Mouse (Mus musculus) kidney, adult 9 months (tissue): ENCODE measurements around the gene Prkci.

ENCODE experiments used
- DNase-seq: peaks from one replicate; pipeline ENCODE4 v3.0.0; 2022

The Prkci gene

GRCm38 (mm10) chr3:30995283-30995898 lies at the start of gene Prkci:
TSS of gene Prkci (plus strand) at chr3:30995747.
- DNase-seq, result peak; percentile 96

- DNase-seq, result peak; percentile 50
Observed at GRCm38 (mm10) chr3:30951652-30952051, 43.9 kb upstream of the Prkci start.

DNA sequence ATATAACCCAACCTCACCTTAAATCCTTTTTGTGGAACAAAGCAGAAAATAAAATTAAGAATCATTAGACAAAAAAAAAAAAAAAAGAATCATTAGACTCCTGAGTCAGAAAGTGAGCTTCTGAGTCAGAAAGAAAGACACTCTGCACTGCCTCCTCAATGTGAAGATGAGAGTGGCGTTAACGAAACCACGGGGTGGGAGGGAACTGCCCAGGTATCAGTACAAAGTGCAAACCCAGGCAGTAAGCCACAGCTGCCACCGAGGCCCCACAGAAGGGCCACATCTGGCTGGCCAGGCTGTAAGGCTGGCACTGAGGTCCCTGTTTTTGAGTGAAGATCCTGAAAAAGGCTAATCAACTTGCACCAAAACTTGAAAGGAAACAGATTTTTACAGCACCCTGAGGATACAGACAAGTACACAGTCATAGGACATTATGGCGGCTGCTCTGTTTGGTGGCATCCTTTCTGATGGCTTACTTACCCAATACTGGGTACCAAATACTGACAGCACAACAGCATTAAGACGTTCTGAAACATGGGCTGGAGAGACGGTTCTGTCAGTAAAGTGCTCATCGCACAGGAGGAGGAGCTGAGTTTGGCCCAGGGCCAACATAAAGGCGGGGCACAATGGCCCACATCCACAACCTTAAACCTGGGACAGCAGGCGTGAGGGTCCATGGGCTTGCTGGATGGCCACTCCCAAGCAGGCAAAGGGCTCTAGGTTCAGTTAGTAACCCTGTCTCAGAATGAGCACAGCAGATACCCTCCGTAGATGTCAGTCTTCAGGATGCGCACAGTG lies 43.1 kb upstream of the Prkci start:
- no peak for DNase-seq

DNA sequence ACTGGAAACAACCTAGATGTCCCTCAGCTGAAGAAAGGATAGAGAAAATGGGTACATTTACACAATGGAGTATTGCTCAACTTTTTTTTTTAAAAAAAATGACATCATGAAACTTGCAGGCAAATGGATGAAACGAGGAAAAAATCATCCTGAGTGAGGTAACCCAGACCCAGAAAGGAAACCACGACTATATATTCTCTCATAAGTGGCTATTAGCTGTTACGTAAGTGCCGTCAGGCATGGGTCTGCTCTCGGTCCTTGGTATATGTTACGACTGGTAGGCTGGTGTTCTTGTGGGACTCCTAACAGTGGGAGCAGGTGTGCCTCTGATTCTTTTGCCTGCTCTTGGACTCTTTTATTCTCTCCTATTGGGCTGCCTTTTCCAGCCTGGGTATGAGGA lies 39.2 kb upstream of the Prkci start:
- DNase-seq, result no peak

DNA sequence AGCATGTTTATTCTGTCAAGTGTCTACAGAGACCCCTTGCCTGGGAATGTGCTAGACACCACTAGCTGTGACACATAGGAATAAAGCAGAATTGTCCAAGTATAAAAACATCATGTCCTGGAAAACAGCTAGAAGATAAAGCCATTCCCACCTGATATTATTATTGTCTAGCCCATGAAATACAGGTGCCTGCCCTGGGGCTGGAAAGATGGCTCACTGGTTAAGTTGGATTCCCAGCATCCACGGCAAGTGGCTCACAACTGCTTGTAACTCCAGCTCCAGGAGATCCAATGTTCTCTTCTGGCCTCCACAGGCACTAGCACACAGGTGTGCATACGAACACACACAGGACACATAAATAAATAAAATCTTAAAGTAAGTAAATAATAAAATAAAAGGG lies 36.8 kb upstream of the Prkci start:
- no peak for DNase-seq

DNA sequence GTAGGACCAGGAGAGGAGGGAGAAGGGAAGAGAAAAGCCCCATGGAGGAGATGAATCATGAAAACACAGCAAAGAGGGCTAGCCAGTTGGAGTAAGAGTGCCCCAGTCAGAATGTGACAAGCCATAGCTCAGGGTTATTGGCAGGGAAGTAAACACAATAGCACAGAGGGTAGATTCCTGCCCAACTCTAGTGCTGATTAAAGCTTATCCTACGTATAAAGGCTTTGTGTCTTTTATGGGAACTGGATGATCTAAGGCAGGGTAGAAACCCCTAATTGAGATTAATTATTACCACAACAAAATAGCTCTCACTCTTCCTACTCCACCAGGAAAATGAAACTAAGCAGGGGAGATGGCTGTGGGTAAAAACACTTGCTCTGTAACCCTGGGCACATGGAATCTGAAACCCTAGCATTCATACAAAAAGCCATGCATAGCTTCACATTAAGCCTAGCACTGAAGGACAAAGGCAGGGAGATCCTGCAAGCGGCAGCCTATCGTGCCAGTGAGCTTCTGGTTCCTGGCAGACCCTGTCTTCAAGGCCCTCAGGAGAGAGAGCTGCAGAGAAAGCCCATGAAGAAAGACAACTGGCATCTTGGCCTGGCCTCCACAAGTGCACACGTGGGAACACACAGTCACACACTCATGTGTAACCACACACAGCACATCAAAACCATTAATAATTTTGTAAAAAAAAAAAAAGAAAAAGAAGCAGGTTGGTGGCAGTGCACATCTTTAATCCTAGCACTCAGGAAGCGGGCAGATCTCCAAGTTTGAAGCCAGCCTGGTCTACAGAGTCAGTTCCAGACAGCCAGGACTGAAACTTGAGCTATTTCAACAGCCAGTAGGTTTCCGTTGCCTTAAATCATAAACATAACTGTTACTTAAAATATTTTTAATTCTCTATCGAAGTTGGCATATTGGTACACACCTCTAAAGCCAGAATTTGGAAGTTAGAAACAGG lies 35.4 kb upstream of the Prkci start:
- DNase-seq, result no peak

- DNase-seq, result no peak
Observed at GRCm38 (mm10) chr3:30963100-30963499, 32.4 kb upstream of the Prkci start.

- no peak for DNase-seq
Observed at GRCm38 (mm10) chr3:30964216-30964615, 31.3 kb upstream of the Prkci start.

- no peak for DNase-seq
Observed at GRCm38 (mm10) chr3:30965644-30966043, 29.9 kb upstream of the Prkci start.

DNA sequence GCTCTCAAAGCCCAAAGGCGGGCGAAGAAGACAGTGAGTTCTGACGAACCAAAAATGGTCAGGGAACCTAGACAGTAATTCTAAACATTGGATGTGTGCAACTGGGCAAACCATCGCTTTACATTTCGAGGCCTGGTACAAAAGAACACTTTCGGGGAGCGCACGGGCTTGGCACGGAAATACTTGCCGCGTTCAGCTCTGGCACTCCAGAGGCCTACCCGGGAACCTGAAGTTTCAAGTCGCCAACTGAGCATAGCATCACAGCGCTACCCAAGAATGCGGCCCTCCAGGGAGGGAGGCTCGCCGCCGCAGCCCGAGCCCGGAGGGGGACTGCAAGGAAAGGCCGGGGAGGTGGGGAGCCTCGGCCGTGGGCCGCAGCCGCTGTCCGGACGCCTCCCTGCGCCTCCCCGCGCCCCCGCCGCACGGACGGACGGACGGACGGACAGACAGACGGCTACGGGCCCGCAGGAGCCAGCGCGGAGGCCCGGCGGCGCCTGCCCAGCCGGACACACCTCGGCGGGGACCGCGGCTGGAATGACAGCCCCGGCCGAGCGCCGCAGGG lies 26.9 kb upstream of the Prkci start:
- peak; percentile 50 for DNase-seq

DNA sequence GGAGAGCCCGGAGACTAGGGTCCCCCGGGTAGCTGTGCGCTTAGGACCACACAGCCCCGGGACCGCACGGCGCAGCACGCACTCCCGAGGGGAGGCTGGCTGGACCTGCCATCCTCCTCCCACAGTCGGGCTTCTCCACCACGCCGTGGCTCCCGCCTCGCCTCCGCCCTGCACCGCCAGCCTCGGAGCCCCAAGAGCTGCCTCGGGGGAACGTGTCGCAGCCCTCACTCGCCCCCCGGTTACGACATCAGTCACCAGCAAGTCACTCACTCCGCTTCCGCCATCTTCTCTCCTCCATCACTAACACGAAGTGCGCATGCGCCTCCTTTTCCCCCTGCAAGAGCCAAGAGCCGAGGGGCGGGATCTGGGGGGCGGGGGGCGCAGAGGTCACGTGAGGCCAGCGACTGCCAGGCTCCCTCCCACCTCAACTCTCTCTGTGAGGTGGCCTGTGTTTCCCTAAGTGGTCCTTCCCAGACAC lies 26.4 kb upstream of the Prkci start, which contains the start of gene Phc3:
Gene Phc3 (minus strand): TSS at position 312 of the 478 bp plus-strand sequence.
- DNase-seq, result peak; percentile 93

DNA sequence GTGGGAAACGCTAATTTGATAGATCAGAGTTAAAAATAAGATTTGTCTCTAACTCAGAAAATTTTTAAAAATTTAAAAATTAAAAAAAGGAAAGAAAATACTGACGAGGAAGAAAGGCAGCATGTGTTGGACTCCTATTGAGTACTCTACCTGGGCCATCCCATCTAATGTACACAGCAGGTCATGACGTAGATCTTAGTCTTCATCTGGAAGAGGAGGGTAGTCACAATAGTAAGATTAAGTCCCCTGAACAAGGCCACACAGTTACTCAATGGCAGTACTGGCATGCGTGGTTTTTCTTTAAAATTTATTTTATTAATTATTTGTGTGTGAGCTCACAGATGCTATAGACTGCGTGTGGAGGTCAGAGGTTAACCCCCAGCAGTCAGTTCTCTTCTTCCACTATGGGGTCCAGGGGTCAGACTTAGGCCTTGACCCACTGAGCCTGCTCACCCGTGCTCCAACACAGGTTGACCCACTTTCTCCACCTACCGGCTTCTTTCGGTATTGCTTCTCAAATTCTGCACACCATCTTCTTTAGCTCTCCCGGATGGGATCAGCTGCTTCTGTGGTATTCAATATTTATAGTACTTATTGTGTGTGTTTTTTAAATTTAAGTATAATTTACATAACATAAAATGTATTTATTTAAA lies 20.3 kb upstream of the Prkci start:
- DNase-seq, result peak; percentile 86

- DNase-seq, result peak; percentile 62
Observed at GRCm38 (mm10) chr3:30976991-30977603, 18.4 kb upstream of the Prkci start.

DNA sequence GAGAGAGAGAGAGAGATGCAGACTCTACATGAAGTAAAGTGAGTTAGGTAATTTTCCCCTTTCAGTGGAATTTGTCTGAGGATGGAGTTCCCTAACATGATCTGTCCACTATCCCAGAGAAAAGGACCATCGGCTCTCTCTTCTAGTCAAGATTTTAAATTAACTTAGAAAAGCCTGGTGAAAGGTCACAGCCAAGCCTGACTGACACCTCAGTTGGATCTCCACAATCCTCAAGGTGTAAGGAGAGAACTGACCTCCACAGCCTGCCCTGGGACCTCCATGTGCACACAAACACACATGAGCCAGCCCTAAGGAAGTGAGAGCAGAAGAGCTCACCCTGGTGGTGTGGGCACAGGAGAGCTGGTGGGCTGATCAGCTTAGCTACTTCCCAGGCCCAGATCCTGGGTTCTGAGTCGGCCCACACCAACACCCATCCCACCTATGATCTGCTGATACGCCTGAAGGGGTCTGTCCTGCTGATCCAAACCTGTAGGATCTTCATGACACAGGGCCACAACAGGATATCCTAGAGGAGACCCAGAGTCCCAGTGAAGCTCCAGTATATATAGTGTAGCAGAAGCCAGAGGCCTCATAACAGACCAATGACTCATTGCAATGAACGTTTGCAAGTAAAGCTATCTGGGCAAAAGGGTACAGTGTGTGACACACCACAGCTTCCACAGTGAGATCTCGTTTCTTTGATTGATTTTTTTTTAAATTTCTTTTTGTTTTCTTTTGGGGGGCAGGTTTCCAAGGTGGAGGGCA lies 13.7 kb upstream of the Prkci start:
- peak; percentile 61 for DNase-seq

DNA sequence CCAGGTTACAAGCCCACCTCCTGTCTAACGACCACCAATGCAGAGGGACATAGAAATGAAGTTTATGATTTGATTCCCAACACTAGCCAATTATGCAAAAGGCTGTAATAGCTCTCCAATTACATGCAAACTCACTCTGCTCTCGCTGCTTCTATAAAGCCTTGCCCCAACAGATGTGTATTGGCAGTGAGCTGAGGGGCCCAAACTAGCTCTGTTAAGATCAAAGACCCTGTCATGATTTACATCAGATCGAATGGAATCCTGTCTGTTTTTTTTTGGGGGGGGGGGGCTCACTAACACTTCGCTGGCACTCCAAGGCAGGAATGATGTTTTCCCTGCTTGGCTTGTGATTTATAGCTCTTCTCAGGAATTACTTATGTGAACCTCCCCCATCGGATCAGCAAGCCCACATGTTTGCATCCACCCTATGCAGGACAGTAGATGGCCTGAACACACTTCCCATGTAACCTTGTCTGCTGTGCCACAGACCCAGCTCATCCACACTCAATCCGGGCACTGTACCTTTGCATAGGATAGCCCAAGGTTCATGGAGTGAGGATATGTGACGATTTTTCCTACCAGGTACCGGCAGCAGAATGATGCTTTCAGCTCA lies 12.5 kb upstream of the Prkci start:
- no peak for DNase-seq

GRCm38 (mm10) chr3:30987396-30988318 lies 7.9 kb upstream of the Prkci start:
- DNase-seq, result no peak

GRCm38 (mm10) chr3:30992161-30992560 lies 3.4 kb upstream of the Prkci start:
- DNase-seq, result no peak

- peak; percentile 27 for DNase-seq
Observed at GRCm38 (mm10) chr3:30993066-30993573, 2.4 kb upstream of the Prkci start.

DNA sequence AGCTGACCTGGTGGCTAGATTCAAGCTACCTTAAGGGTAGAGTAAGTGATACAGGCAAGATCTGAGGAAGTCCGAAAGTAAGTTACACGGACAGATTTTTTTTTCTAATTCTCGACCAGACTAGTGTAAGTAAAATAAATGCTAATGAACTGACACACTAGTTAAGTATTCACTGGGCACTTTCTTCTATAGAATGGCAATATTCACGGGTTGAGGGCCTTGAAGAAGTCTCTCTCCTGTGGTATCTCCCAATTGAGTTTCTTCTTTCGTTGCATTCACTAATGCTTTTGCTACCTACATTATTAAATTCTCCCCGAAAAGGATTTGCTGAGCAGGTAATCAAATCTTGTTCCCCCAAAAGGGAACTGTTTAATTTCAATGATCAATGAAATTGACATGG lies 688 bp upstream of the Prkci start:
- DNase-seq, result no peak
